Mouse (Mus musculus) embryonic facial prominence, embryonic 11.5 days (tissue): ENCODE results near the gene Prss38. TPM values are rescaled to one million over a fixed set of nuclear protein-coding genes. Genes with fewer than 3 reads are reported as not detected.
"Not testable (repeated sequence)": the region's sequence is repeated elsewhere in the genome, so short reads cannot be mapped to it uniquely, and the experiment has no call there.

ENCODE experiments used
- ATAC-seq: fragments of 200-750 bp; cut with Nextera tagmentation; replicated peaks from 2 replicates; pipeline ENCODE4 v1.8.0; 2017; ENCODE audit warnings: low read depth; ENCODE audit not compliant: insufficient number of reproducible peaks, low FRiP score, low TSS enrichment
- DNase-seq: peaks from one replicate; pipeline ENCODE4 v3.0.0-alpha.2; 2015; ENCODE audit warnings: low spot score
- H3K27ac ChIP-seq: fragments of 300-500 bp; sonication (generic); replicated peaks from 2 replicates; pipeline ENCODE4 v1.5.1; 2014; ENCODE audit warnings: mild to moderate bottlenecking, low read depth, low read length, control low read depth
- H3K27me3 ChIP-seq: fragments of 300-500 bp; sonication (generic); 2 replicates; pipeline ENCODE4 v1.6.1; 2014; ENCODE audit warnings: mild to moderate bottlenecking, low read length, moderate library complexity, mixed read lengths; ENCODE audit not compliant: control insufficient read depth, insufficient read depth
- H3K36me3 ChIP-seq: fragments of 300-500 bp; sonication (generic); replicated peaks from 2 replicates; pipeline ENCODE4 v1.6.1; 2014; ENCODE audit warnings: low read depth, mild to moderate bottlenecking, low read length, moderate library complexity, mixed read lengths; ENCODE audit not compliant: control insufficient read depth, insufficient read depth
- H3K4me1 ChIP-seq: fragments of 300-500 bp; sonication (generic); 2 replicates; pipeline ENCODE4 v1.6.1; 2014; ENCODE audit warnings: low read length, mixed read lengths; ENCODE audit not compliant: control insufficient read depth, insufficient read depth
- H3K4me2 ChIP-seq: fragments of 300-500 bp; sonication (generic); 2 replicates; pipeline ENCODE4 v1.6.1; 2014; ENCODE audit warnings: low read depth, mild to moderate bottlenecking, control low read depth, low read length, moderate library complexity
- H3K4me3 ChIP-seq: fragments of 300-500 bp; sonication (generic); 2 replicates; pipeline ENCODE4 v1.5.1; 2014; ENCODE audit warnings: low read depth, low read length, control low read depth
- H3K9ac ChIP-seq: fragments of 300-500 bp; sonication (generic); replicated peaks from 2 replicates; pipeline ENCODE4 v1.6.1; 2014; ENCODE audit warnings: mild to moderate bottlenecking, control low read depth, low read length
- H3K9me3 ChIP-seq: fragments of 300-500 bp; sonication (generic); replicated peaks from 2 replicates; pipeline ENCODE4 v1.6.1; 2016; ENCODE audit warnings: mild to moderate bottlenecking, low read length, inconsistent platforms, mixed read lengths; ENCODE audit not compliant: control insufficient read depth
- WGBS: fragments of 180-500 bp; shearing (Covaris S2); extraction: QIAGEN DNeasy Blood & Tissue Kit; methylation state at CpG from one replicate; pipeline ENCODE4 v1.1.7; 2014; 5-methylcytosine and 5-hydroxymethylcytosine counted together
- polyA plus RNA-seq: library from polyadenylated mRNA; unstranded; fragments of >200 nt; fragmentation: Nextera tagmentation; extraction: Ambion mirVana; gene quantifications from 2 replicates; pipeline ENCODE4 v1.2.1, GENCODE M21; 2014

Prss38 gene
- polyA plus RNA-seq, 1 experiment from 2014 or later = not detected

- not testable (repeated sequence) for DNase-seq, H3K27ac ChIP-seq, H3K4me1 ChIP-seq, H3K9me3 ChIP-seq, H3K4me3 ChIP-seq, H3K27me3 ChIP-seq, ATAC-seq, H3K36me3 ChIP-seq, H3K9ac ChIP-seq, H3K4me2 ChIP-seq
- 77% methylated on average over 4 of the region's 4 CpGs for WGBS
Measured at GRCm38 (mm10) chr11:59367955-59368354, 7.5 kb downstream of the Prss38 start.

- Histone ChIP-seq H3K4me1 (no peaks in the 10 kb centered on the region), H3K36me3 (no peaks in the 10 kb centered on the region), H3K9ac (no peak overlapping the region), H3K27me3 (no peaks in the 10 kb centered on the region), H3K9me3 (no peaks in the 10 kb centered on the region), H3K27ac (no peak overlapping the region), H3K4me3 (no peak overlapping the region), H3K4me2 (no peak overlapping the region)
- 36% methylated on average over 3 of the region's 3 CpGs for WGBS
- ATAC-seq (no peak; the same call in 1 of the 2 replicates), DNase-seq (peak; percentile 34)
Measured at GRCm38 (mm10) chr11:59366633-59367032, 8.8 kb downstream of the Prss38 start.

GRCm38 (mm10) chr11:59366031-59366430 is 9.4 kb downstream of the Prss38 start:
- no peak for ATAC-seq
- DNase-seq = no peak
- Histone ChIP-seq H3K27me3 (no peaks in the 10 kb centered on the region), H3K9me3 (no peaks in the 10 kb centered on the region), H3K27ac (no peak overlapping the region), H3K36me3 (no peaks in the 10 kb centered on the region), H3K4me3 (no peak overlapping the region), H3K4me1 (no peaks in the 10 kb centered on the region), H3K9ac (no peak overlapping the region), H3K4me2 (no peak overlapping the region)
- 78% methylated on average over 3 of the region's 3 CpGs for WGBS

GRCm38 (mm10) chr11:59364417-59364816 is 11.0 kb downstream of the Prss38 start:
- Histone ChIP-seq H3K36me3 (no peaks in the 10 kb centered on the region), H3K27ac (no peak overlapping the region), H3K27me3 (no peaks in the 10 kb centered on the region), H3K9me3 (no peaks in the 10 kb centered on the region), H3K4me3 (no peak overlapping the region), H3K4me1 (no peaks in the 10 kb centered on the region), H3K4me2 (no peak overlapping the region), H3K9ac (no peak overlapping the region)
- DNase-seq (no peak), ATAC-seq (no peak)
- WGBS = 70% methylated on average over 3 of the region's 3 CpGs

GRCm38 (mm10) chr11:59364007-59364406 is 11.4 kb downstream of the Prss38 start:
- no peak overlapping the region for H3K4me2 ChIP-seq
- no peak overlapping the region for H3K27ac ChIP-seq
- H3K4me3 ChIP-seq = no peak overlapping the region
- ATAC-seq = no peak
- H3K9me3 ChIP-seq = no peaks in the 10 kb centered on the region
- no peaks in the 10 kb centered on the region for H3K36me3 ChIP-seq
- no peak overlapping the region for H3K9ac ChIP-seq
- H3K4me1 ChIP-seq = no peaks in the 10 kb centered on the region
- 84% methylated on average over 9 of the region's 9 CpGs for WGBS
- no peaks in the 10 kb centered on the region for H3K27me3 ChIP-seq
- DNase-seq = no peak

- Histone ChIP-seq H3K9me3 (no peaks in the 10 kb centered on the region), H3K36me3 (no peaks in the 10 kb centered on the region), H3K27ac (no peak overlapping the region), H3K27me3 (no peaks in the 10 kb centered on the region), H3K4me2 (no peak overlapping the region), H3K9ac (no peak overlapping the region), H3K4me1 (no peaks in the 10 kb centered on the region), H3K4me3 (no peak overlapping the region)
- 88% methylated on average over 9 of the region's 9 CpGs for WGBS
- no peak for ATAC-seq
- DNase-seq = no peak
Measured at GRCm38 (mm10) chr11:59361291-59361690, 14.2 kb downstream of the Prss38 start.

GRCm38 (mm10) chr11:59356874-59357289 is 18.6 kb downstream of the Prss38 start:
- no peak overlapping the region for H3K27ac ChIP-seq
- no peak overlapping the region for H3K9ac ChIP-seq
- no peaks in the 10 kb centered on the region for H3K27me3 ChIP-seq
- H3K9me3 ChIP-seq = no peaks in the 10 kb centered on the region
- no peak overlapping the region for H3K4me3 ChIP-seq
- no peak overlapping the region for H3K4me2 ChIP-seq
- ATAC-seq (no peak), DNase-seq (no peak)
- H3K36me3 ChIP-seq = no peaks in the 10 kb centered on the region
- WGBS = 65% methylated on average over 11 of the region's 11 CpGs
- no peaks in the 10 kb centered on the region for H3K4me1 ChIP-seq

- H3K9me3 ChIP-seq = no peaks in the 10 kb centered on the region
- 85% methylated on average over 4 of the region's 4 CpGs for WGBS
- no peaks in the 10 kb centered on the region for H3K4me1 ChIP-seq
- H3K36me3 ChIP-seq = no peaks in the 10 kb centered on the region
- no peak overlapping the region for H3K27ac ChIP-seq
- H3K9ac ChIP-seq = no peak overlapping the region
- H3K4me2 ChIP-seq = no peak overlapping the region
- ATAC-seq = no peak
- DNase-seq = no peak
- H3K27me3 ChIP-seq = no peaks in the 10 kb centered on the region
- H3K4me3 ChIP-seq = no peak overlapping the region
Measured at GRCm38 (mm10) chr11:59354793-59355192, 20.7 kb downstream of the Prss38 start.
